Mouse (Mus musculus): ENCODE measurements around the gene Trio.

DNA sequence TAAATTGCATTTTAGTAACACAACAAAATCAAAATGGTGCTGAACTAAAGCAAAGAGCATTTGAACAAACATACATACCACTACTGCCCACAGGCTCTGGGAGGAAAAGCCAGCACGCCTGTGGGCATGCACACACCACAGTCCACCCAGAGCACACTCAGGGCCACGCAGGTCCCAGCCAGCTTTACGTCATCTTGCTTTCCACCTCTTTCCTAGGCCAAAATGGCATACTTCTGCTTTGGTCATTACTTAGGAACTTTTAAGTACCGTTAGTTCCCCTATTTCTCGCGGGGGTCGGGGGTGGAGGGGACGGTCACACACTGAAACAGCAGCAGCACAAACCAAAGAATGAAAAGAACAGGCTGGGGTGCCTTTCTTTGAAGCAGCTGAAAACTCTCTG is 242.6 kb downstream of the Trio start:
- TF ChIP-seq CTCF (IDR thresholded peaks at IDR 0.05; ENCODE audit: extremely low read depth, insufficient read depth, insufficient read length, insufficient replicate concordance) (no peak), POLR2A (IDR thresholded peaks at IDR 0.05; ENCODE audit: low read depth, low read length) (no peak)
